Mouse (Mus musculus) adrenal gland, postnatal 25 days (tissue): ENCODE data around the gene Iqcm. TPM values are rescaled to one million over a fixed set of nuclear protein-coding genes. Genes with fewer than 3 reads are reported as not detected.
"Not testable (repeated sequence)": the region's sequence is repeated elsewhere in the genome, so short reads cannot be mapped to it uniquely, and the experiment has no call there.

ENCODE experiments used
- DNase-seq: peaks from one replicate; pipeline ENCODE4 v3.0.0; 2021; ENCODE audit warnings: mixed read lengths
- long read RNA-seq: library from polyadenylated mRNA; stranded (forward); transcript quantifications from one replicate; pipeline ENCODE4 v2.0.0, GENCODE M21; 2021
- total RNA-seq: library from RNA; stranded (reverse); gene quantifications from 2 replicates; pipeline ENCODE4 v1.2.3, GENCODE M21; 2021

Iqcm gene
- not detected in 2 replicates for total RNA-seq
- long read RNA-seq = 0 reads

GRCm38 (mm10) chr8:75448394-75448793 is at the start of gene Iqcm:
Gene Iqcm (plus strand): TSS chr8:75448694.
- DNase-seq = no peak

GRCm38 (mm10) chr8:75406489-75406888 is 42.0 kb upstream of the Iqcm start, which contains the start of gene Gm10358:
Gene Gm10358 (minus strand): TSS chr8:75406589.
- DNase-seq = no peak

GRCm38 (mm10) chr8:75415696-75416095 is 32.8 kb upstream of the Iqcm start:
- DNase-seq = not testable (repeated sequence)

GRCm38 (mm10) chr8:75476756-75477155 is 28.3 kb downstream of the Iqcm start:
- no peak for DNase-seq

- DNase-seq = no peak
These were observed 40.7 kb downstream of the Iqcm start for GRCm38 (mm10) chr8:75489035-75489678.

- DNase-seq = no peak
These were observed 60.8 kb downstream of the Iqcm start for GRCm38 (mm10) chr8:75509299-75509698.

GRCm38 (mm10) chr8:75513786-75514185 is 65.3 kb downstream of the Iqcm start:
- DNase-seq = no peak

GRCm38 (mm10) chr8:75549284-75549683 is 100.8 kb downstream of the Iqcm start:
- DNase-seq = no peak

GRCm38 (mm10) chr8:75596281-75596680 is 147.8 kb downstream of the Iqcm start:
- no peak for DNase-seq

GRCm38 (mm10) chr8:75642958-75643357 is 194.5 kb downstream of the Iqcm start:
- no peak for DNase-seq

GRCm38 (mm10) chr8:75659287-75659686 is 210.8 kb downstream of the Iqcm start:
- DNase-seq = no peak

- no peak for DNase-seq
These were observed 298.1 kb downstream of the Iqcm start for GRCm38 (mm10) chr8:75746561-75746960.

- DNase-seq = no peak
These were observed 307.1 kb downstream of the Iqcm start for GRCm38 (mm10) chr8:75755596-75755995.

GRCm38 (mm10) chr8:75828468-75829132 is 380.1 kb downstream of the Iqcm start:
- no peak for DNase-seq

GRCm38 (mm10) chr8:75835245-75835644 is 386.8 kb downstream of the Iqcm start:
- no peak for DNase-seq

- no peak for DNase-seq
These were observed 469.3 kb downstream of the Iqcm start for GRCm38 (mm10) chr8:75917603-75918344.

- DNase-seq = no peak
These were observed 500.7 kb downstream of the Iqcm start for GRCm38 (mm10) chr8:75949166-75949565.

GRCm38 (mm10) chr8:75956016-75956415 is 507.5 kb downstream of the Iqcm start:
- no peak for DNase-seq

GRCm38 (mm10) chr8:76018501-76018900 is 570.0 kb downstream of the Iqcm start:
- DNase-seq = no peak
